Mouse (Mus musculus): Measurements from ENCODE around the gene Acot7. TPM values are rescaled to one million over a fixed set of nuclear protein-coding genes. Genes with fewer than 3 reads are reported as not detected.
A peak's percentile ranks its signal among the peaks of the same experiment; 100 is the strongest.

Acot7 gene
- total and polyA plus RNA-seq, 2 experiments = 9.3 to 18.4 TPM

- no peaks in the 10 kb centered on the region for H3K27me3 ChIP-seq (ENCODE audit: control insufficient read depth, insufficient read depth, low read length)
- WGBS = 76% methylated on average over 10 of the region's 10 CpGs
- no peak for TF ChIP-seq POLR2A (IDR thresholded peaks at IDR 0.05; ENCODE audit: extremely low read depth, insufficient read depth, low read length)
- TF ChIP-seq CTCF (IDR thresholded peaks at IDR 0.05; ENCODE audit: low read depth, low read length) = no peak
- H3K9ac ChIP-seq (ENCODE audit: low read depth, low read length) = no peak overlapping the region
- DNase-seq (ENCODE audit: extremely low read depth, low read depth, low spot score) = no peak
- no peak overlapping the region for H3K4me3 ChIP-seq (ENCODE audit: insufficient read depth, low read depth, low read length)
- H3K4me1 ChIP-seq (ENCODE audit: control insufficient read depth, insufficient read depth, low read length) = no peaks in the 10 kb centered on the region
- no peaks in the 10 kb centered on the region for H3K79me2 ChIP-seq (ENCODE audit: control insufficient read depth, insufficient read depth, low read length)
- H3K27ac ChIP-seq (replicated peaks; ENCODE audit: insufficient read depth, low read depth, low read length) = no peak overlapping the region
- no peaks in the 10 kb centered on the region for H3K36me3 ChIP-seq (ENCODE audit: control insufficient read depth, insufficient read depth, low read length)
These were observed 7.6 kb upstream of the Acot7 start for GRCm38 (mm10) chr4:152170286-152170685.

- Histone ChIP-seq H3K9ac (ENCODE audit: low read depth, low read length) (no peak overlapping the region), H3K27ac (replicated peaks; ENCODE audit: insufficient read depth, low read depth, low read length) (no peak overlapping the region), H3K36me3 (ENCODE audit: control insufficient read depth, insufficient read depth, low read length) (no peaks in the 10 kb centered on the region), H3K4me1 (ENCODE audit: control insufficient read depth, insufficient read depth, low read length) (no peaks in the 10 kb centered on the region), H3K27me3 (ENCODE audit: control insufficient read depth, insufficient read depth, low read length) (no peaks in the 10 kb centered on the region), H3K4me3 (ENCODE audit: insufficient read depth, low read depth, low read length) (no peak overlapping the region), H3K79me2 (ENCODE audit: control insufficient read depth, insufficient read depth, low read length) (no peaks in the 10 kb centered on the region)
- no peak for DNase-seq (ENCODE audit: extremely low read depth, low read depth, low spot score)
- TF ChIP-seq CTCF (IDR thresholded peaks at IDR 0.05; ENCODE audit: low read depth, low read length) (peak; percentile 46; the same call in 1 of the 2 replicates), POLR2A (IDR thresholded peaks at IDR 0.05; ENCODE audit: extremely low read depth, insufficient read depth, low read length) (no peak)
- 85% methylated on average over 6 of the region's 6 CpGs for WGBS
These were observed 6.4 kb upstream of the Acot7 start for GRCm38 (mm10) chr4:152171543-152171942.

- peak; percentile 89 for TF ChIP-seq CTCF (IDR thresholded peaks at IDR 0.05; ENCODE audit: low read depth, low read length)
- no peak for TF ChIP-seq POLR2A (IDR thresholded peaks at IDR 0.05; ENCODE audit: extremely low read depth, insufficient read depth, low read length)
- no peaks in the 10 kb centered on the region for H3K36me3 ChIP-seq (ENCODE audit: control insufficient read depth, insufficient read depth, low read length)
- H3K79me2 ChIP-seq (ENCODE audit: control insufficient read depth, insufficient read depth, low read length) = 0 out of 2 replicates have a peak, but pooled peaks cover under 1% of the 10 kb centered on the region
- H3K9ac ChIP-seq (ENCODE audit: low read depth, low read length) = no peak overlapping the region
- no peak overlapping the region for H3K27ac ChIP-seq (replicated peaks; ENCODE audit: insufficient read depth, low read depth, low read length)
- H3K27me3 ChIP-seq (ENCODE audit: control insufficient read depth, insufficient read depth, low read length) = no peaks in the 10 kb centered on the region
- H3K4me3 ChIP-seq (ENCODE audit: insufficient read depth, low read depth, low read length) = no peak overlapping the region
- WGBS = 1% methylated on average over 5 of the region's 5 CpGs
- no peaks in the 10 kb centered on the region for H3K4me1 ChIP-seq (ENCODE audit: control insufficient read depth, insufficient read depth, low read length)
- peak; percentile 60 for DNase-seq (ENCODE audit: extremely low read depth, low read depth, low spot score)
These were observed 4.9 kb upstream of the Acot7 start for GRCm38 (mm10) chr4:152173041-152173440.

- H3K9ac ChIP-seq (ENCODE audit: low read depth, low read length) = no peak overlapping the region
- H3K4me1 ChIP-seq (ENCODE audit: control insufficient read depth, insufficient read depth, low read length) = peaks cover 7% of the 10 kb centered on the region; the same call in 1 of the 2 replicates
- TF ChIP-seq POLR2A (IDR thresholded peaks at IDR 0.05; ENCODE audit: extremely low read depth, insufficient read depth, low read length) = no peak
- TF ChIP-seq CTCF (IDR thresholded peaks at IDR 0.05; ENCODE audit: low read depth, low read length) = no peak
- WGBS = 90% methylated on average over 9 of the region's 9 CpGs
- no peak overlapping the region for H3K27ac ChIP-seq (replicated peaks; ENCODE audit: insufficient read depth, low read depth, low read length)
- no peak overlapping the region for H3K4me3 ChIP-seq (ENCODE audit: insufficient read depth, low read depth, low read length)
- DNase-seq (ENCODE audit: extremely low read depth, low read depth, low spot score) = no peak
- H3K27me3 ChIP-seq (ENCODE audit: control insufficient read depth, insufficient read depth, low read length) = no peaks in the 10 kb centered on the region
- no peaks in the 10 kb centered on the region for H3K36me3 ChIP-seq (ENCODE audit: control insufficient read depth, insufficient read depth, low read length)
- H3K79me2 ChIP-seq (ENCODE audit: control insufficient read depth, insufficient read depth, low read length) = peaks cover 9% of the 10 kb centered on the region
These were observed 4.0 kb upstream of the Acot7 start for GRCm38 (mm10) chr4:152173956-152174355.

GRCm38 (mm10) chr4:152176638-152177037 is 1.3 kb upstream of the Acot7 start:
- DNase-seq (ENCODE audit: extremely low read depth, low read depth, low spot score) = no peak
- Histone ChIP-seq H3K9ac (ENCODE audit: low read depth, low read length) (no peak overlapping the region), H3K36me3 (ENCODE audit: control insufficient read depth, insufficient read depth, low read length) (no peaks in the 10 kb centered on the region), H3K79me2 (ENCODE audit: control insufficient read depth, insufficient read depth, low read length) (peaks cover 18% of the 10 kb centered on the region), H3K4me1 (ENCODE audit: control insufficient read depth, insufficient read depth, low read length) (peaks cover 11% of the 10 kb centered on the region; the same call in 1 of the 2 replicates), H3K4me3 (ENCODE audit: insufficient read depth, low read depth, low read length) (no peak overlapping the region), H3K27ac (replicated peaks; ENCODE audit: insufficient read depth, low read depth, low read length) (no peak overlapping the region), H3K27me3 (ENCODE audit: control insufficient read depth, insufficient read depth, low read length) (no peaks in the 10 kb centered on the region)
- TF ChIP-seq CTCF (IDR thresholded peaks at IDR 0.05; ENCODE audit: low read depth, low read length) (no peak), POLR2A (IDR thresholded peaks at IDR 0.05; ENCODE audit: extremely low read depth, insufficient read depth, low read length) (no peak)
- 84% methylated on average over 3 of the region's 3 CpGs for WGBS

GRCm38 (mm10) chr4:152177174-152177536 is 779 bp upstream of the Acot7 start:
- Histone ChIP-seq H3K79me2 (ENCODE audit: control insufficient read depth, insufficient read depth, low read length) (peaks cover 21% of the 10 kb centered on the region), H3K4me3 (ENCODE audit: insufficient read depth, low read depth, low read length) (peak overlapping the region; percentile 88), H3K9ac (ENCODE audit: low read depth, low read length) (peak overlapping the region; percentile 97), H3K27me3 (ENCODE audit: control insufficient read depth, insufficient read depth, low read length) (no peaks in the 10 kb centered on the region), H3K36me3 (ENCODE audit: control insufficient read depth, insufficient read depth, low read length) (no peaks in the 10 kb centered on the region), H3K27ac (replicated peaks; ENCODE audit: insufficient read depth, low read depth, low read length) (peak overlapping the region; percentile 97), H3K4me1 (ENCODE audit: control insufficient read depth, insufficient read depth, low read length) (peaks cover 11% of the 10 kb centered on the region; the same call in 1 of the 2 replicates)
- no peak for TF ChIP-seq CTCF (IDR thresholded peaks at IDR 0.05; ENCODE audit: low read depth, low read length)
- no peak for TF ChIP-seq POLR2A (IDR thresholded peaks at IDR 0.05; ENCODE audit: extremely low read depth, insufficient read depth, low read length)
- no peak for DNase-seq (ENCODE audit: extremely low read depth, low read depth, low spot score)
- WGBS = 58% methylated on average over 6 of the region's 6 CpGs
